Mouse (Mus musculus) adrenal gland, postnatal 36 days (tissue): Measurements from ENCODE around the gene Lrp6. TPM values are rescaled to one million over a fixed set of nuclear protein-coding genes. Genes with fewer than 3 reads are reported as not detected.

Source experiments
- DNase-seq, 2 experiments: peaks; one replicate each; pipeline ENCODE4 v3.0.0; 2021; ENCODE audit warnings: mixed read lengths in 1 of 2
- total RNA-seq, 2 experiments: library from RNA; stranded (reverse); gene quantifications; 2 replicates each; pipeline ENCODE4 v1.2.3; 2021

Gene Lrp6
- total RNA-seq, 2 experiments from 2014 or later = 91.4 to 97.7 TPM

DNA sequence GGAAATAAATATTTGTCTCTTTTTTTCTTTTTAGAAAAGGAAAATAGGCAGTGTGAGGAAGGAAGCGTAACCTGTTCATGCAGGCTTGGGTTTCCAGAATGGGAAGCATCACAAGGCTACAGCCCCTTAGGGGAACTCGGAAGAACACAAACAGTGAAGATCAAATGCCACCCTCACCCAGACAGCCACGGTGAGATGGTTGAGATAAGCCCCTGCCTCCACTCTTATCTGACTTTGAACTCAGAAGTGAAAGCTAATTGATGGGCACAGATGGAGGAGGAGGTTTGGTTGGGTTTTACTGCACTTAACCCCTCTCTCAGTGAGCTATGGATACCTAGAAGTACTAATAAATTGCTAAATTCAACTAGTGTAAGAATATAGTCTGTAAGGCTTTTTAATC, 33.7 kb downstream of the Lrp6 start:
- DNase-seq = no peak

DNA sequence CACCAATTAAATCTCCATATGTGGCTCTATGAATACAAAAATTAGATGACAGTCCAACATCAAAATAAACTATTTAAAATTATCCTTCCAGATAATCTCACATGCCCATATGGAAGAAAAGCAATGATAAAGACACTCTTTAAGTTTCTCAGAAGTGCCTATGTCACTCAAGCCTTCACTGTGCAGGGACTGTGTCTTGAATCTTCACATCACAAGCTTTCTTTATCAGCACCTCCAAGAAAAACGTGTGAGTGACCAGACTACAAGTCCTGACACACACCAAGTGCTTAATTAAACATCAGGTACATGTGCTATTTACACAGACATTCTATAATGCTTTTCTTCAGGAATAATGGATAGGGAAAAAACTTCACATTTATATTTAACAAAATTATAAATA, 34.8 kb downstream of the Lrp6 start:
- DNase-seq = no peak

DNA sequence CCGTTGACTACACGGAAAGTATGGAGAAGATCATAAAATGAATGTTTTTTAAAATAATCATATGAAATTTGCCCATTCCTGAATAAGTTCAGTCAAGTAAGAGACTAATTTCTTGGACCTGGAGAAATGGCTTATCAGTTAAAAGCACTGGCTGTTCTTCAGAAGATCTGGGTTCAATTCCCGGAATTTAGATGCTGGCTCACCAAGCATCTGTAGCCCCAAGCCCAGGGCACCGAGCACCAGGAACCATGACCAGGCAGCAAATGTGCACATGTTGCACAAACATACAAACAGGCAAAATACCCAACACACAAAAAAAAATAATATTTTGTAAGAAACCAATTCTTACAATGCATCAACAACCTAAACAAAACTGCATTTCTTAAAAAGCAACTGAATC, 37.4 kb downstream of the Lrp6 start:
- no peak for DNase-seq

DNA sequence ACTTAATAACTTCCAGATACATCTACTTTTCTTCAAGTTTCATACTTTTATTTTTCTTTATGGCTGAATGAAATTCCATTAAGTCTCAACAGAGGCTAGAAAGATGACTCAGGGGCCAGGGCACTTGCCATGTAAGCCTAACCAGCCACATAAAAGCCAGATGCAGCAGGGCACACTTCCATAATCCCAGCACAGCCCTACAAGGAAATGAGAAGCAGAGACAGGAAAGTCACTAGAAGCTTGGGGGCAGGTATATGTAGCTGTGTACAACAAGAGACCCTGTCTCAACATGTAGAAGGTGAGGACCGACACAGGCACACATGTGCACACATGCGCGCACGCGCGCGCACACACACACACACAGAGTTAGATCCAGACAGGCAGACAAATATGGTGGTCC, 38.4 kb downstream of the Lrp6 start:
- no peak for DNase-seq

GRCm38 (mm10) chr6:134527596-134528128, 39.1 kb downstream of the Lrp6 start:
- DNase-seq = peak; percentile 36 to 57

- no peak for DNase-seq
Observed at GRCm38 (mm10) chr6:134526821-134527595, 39.8 kb downstream of the Lrp6 start.

GRCm38 (mm10) chr6:134526275-134526674, 40.5 kb downstream of the Lrp6 start:
- no peak for DNase-seq

GRCm38 (mm10) chr6:134521411-134521810, 45.4 kb downstream of the Lrp6 start:
- no peak for DNase-seq

GRCm38 (mm10) chr6:134520821-134521220, 45.9 kb downstream of the Lrp6 start:
- no peak for DNase-seq

- no peak for DNase-seq
Observed at GRCm38 (mm10) chr6:134518450-134518849, 48.3 kb downstream of the Lrp6 start.

GRCm38 (mm10) chr6:134517141-134517540, 49.6 kb downstream of the Lrp6 start:
- no peak for DNase-seq

DNA sequence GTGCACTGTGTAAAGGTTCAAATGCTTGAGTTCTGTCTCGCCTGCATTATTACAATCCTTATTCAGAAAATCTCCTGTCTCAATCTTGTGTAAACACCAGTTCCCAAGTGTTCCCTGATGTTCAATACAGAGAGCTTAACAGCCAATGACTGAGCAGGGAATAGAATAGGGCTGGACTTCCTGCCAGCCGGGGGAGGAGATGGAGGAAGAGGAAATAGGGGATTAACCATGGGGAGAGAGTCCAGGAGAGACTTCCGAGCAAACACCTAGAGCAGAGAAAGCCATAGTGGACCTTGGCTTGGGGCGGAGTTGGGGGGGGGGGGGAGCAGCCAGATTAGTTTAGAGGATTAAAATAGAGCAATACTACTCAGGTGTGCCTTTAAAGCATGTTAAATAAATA, 51.3 kb downstream of the Lrp6 start:
- DNase-seq = no peak

DNA sequence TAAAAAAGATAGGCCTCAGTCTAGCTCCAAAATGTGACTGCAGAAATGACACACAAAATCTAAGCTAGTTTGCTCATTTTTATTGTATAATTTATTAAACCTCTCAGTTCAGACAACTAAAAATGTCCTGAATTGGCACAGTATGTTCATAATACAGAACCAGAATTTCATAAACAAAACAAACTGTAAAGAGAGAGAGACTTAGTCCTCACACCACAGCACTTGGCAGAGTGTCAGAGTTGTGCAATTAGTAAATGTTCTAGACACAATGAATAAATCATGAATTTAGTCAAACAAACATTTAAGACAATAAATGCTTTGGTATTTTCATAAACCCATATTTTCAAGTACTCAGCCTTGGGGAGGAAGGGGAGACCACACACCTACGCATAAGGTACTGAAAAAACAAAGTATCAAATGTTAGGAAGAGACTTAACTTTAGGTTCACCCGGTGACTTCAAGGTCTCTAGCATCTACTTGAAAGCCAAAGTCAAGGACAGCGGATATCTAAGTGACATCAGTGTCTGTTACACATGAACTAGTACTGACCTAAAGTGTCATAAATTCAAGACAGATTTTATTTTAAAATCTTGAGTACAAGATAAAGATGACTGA, 52.8 kb downstream of the Lrp6 start:
- peak; percentile 58 to 68 for DNase-seq

GRCm38 (mm10) chr6:134513011-134513410, 53.8 kb downstream of the Lrp6 start:
- DNase-seq = no peak

DNA sequence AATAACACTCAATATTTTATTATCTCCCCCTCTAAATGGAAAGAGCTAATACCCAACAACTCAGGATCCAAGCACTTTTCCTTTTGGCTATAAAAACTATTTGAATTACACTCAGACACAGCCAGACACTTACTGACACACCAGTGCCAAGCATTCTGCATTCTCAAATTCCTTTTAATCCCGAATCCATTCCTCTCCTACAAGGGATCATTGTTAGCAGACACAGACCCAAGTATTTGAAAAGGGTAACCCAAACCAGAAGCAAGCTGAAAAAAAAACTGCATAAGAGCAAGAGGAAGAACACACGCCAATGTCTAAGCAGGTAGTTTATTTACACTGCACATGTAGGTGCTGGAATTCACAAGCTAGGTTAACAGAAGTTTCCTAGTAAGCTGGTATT, 54.3 kb downstream of the Lrp6 start:
- DNase-seq = no peak

GRCm38 (mm10) chr6:134511118-134511517, 55.6 kb downstream of the Lrp6 start:
- no peak for DNase-seq

- no peak for DNase-seq
Observed at GRCm38 (mm10) chr6:134510280-134510679, 56.5 kb downstream of the Lrp6 start.

GRCm38 (mm10) chr6:134509731-134510226, 57.0 kb downstream of the Lrp6 start:
- no peak for DNase-seq

GRCm38 (mm10) chr6:134504866-134505265, 61.9 kb downstream of the Lrp6 start:
- no peak for DNase-seq

GRCm38 (mm10) chr6:134502335-134502734, 64.4 kb downstream of the Lrp6 start:
- no peak for DNase-seq

- DNase-seq = no peak
Observed at GRCm38 (mm10) chr6:134500381-134501162, 66.2 kb downstream of the Lrp6 start.

DNA sequence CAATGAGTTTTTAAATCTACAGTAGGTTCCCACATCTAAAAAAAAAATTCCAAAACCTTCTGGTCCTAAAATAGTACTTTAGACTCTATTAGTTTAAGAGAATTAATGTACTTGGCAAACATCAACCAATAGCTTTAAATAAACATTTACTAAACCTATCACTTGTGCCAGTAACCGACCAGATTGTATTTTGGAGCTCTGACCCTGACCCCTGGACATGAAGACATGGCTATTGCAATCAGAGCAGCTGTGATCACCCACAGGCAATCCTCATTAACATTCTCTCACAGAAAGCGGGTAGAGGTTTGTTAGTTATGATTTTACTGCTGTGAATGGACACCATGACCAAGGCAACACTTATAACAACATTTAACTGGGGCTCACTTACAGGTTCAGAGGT, 67.7 kb downstream of the Lrp6 start:
- DNase-seq = no peak

DNA sequence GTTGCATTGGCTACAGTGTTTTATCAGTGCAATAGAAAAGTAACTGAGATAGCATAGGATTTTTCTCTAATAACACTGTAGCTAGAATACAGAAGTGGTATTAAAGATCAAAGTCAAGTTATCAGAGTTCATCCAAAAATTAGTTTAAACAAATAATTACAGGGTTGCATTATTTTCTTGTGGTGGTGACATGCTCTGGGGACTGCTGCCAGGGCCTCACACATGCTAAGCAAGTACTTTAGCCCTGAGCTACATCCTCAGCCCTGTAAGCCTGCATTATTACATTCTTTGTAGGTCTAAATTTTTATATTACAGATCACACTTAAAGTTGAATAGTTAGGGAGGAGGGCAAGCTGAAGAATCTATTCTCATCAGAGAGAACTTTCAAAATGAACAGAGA, 68.2 kb downstream of the Lrp6 start:
- DNase-seq = no peak
